Mouse (Mus musculus) cerebellum, postnatal 14 days (tissue): ENCODE data around the gene Arfip1.

Experiments used
- DNase-seq, 2 experiments: peaks; one replicate each; pipeline ENCODE4 v3.0.0; 2021; ENCODE audit warnings: mixed read lengths in 2 of 2

Arfip1 gene

DNA sequence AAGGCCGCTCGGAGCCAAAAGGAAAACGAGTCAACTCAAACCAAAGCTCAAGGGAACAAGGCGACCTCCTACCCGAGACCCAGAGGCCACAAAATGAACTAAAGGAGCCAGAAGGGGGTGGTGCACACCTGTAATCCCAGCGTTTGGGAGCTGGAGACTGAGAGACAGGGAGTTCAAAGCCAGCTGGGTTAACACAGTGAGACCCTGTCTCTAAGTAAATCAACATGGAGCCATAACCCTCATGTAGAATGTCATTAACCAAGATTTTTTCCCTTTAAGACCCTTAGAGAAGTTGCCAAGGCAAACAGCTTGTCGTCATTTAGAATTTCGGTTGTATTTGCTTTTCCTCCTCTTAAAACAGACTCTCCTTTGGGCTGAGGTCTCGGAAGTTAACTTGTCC, 133.4 kb downstream of the Arfip1 start:
- no peak for DNase-seq

DNA sequence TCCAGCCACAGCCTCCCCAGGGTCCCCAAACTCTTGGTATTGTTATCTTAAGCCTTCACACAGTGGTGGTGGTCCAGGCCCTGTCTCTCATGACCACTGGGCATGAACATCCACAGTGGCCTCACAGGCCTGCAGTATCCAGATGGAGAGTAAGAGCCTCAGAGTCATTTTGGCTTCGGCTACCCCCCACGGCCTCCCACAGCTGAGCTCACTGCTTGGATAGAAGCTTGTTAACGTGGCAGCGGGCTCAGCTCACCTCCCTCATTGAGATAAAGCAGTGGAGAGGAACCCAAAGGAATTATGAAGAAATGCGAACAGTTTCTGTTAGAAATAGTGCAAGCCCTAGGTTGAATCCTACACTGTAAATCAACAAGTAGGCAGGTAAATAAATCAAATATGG, 134.6 kb downstream of the Arfip1 start:
- DNase-seq = no peak
